Mouse (Mus musculus): Measurements from ENCODE around the gene Nek8. TPM values are rescaled to one million over a fixed set of nuclear protein-coding genes. Genes with fewer than 3 reads are reported as not detected.
"Not testable (repeated sequence)": the region's sequence is repeated elsewhere in the genome, so short reads cannot be mapped to it uniquely, and the experiment has no call there.

The Nek8 gene
- total RNA-seq, 1 experiment from 2014 or later = 8.5 TPM

GRCm38 (mm10) chr11:78146168-78146567 is 30.3 kb downstream of the Nek8 start:
- no peak for DNase-seq

GRCm38 (mm10) chr11:78143520-78143919 is 33.0 kb downstream of the Nek8 start:
- DNase-seq = no peak

DNA sequence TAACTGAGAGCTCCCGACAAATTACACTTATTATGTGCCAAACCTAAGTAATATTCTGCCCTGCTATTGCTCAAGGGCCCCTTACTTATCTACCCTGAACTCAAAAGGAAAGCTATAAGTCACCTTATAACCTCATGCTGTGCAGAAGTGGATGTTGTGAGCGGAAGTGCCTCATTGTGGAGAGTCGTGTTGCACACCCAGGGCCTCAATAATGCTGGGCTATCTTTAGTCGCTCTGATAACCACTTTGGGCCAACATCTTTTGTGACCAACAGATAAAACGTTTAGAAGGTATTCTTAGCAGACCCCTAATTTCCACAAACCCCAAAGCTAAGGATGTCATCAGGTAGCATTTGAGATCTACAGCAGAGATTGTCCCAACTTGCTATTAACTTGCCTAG is 35.8 kb downstream of the Nek8 start:
- no peak for DNase-seq

GRCm38 (mm10) chr11:78138023-78138422 is 38.5 kb downstream of the Nek8 start:
- no peak for DNase-seq

GRCm38 (mm10) chr11:78137584-78137983 is 38.9 kb downstream of the Nek8 start:
- DNase-seq = no peak

DNA sequence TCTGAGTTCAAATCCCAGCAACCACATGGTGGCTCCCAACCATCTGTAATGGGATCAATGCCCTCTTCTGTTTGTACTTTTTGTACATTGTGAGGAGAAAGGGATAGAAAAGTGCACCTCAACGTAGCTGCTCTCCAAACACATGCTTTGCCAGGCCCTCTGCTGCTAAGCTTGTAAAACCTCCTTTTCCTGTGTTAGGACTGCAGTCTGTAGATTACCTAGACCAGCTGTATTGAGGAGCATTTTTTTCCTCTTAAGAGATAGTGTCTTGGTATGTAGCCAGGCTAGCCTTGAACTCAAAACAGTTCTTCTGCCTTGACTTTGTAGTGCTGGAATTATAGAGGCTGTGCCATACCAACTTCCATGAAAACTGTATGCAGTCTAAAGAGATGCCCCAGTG is 40.3 kb downstream of the Nek8 start:
- DNase-seq = no peak

DNA sequence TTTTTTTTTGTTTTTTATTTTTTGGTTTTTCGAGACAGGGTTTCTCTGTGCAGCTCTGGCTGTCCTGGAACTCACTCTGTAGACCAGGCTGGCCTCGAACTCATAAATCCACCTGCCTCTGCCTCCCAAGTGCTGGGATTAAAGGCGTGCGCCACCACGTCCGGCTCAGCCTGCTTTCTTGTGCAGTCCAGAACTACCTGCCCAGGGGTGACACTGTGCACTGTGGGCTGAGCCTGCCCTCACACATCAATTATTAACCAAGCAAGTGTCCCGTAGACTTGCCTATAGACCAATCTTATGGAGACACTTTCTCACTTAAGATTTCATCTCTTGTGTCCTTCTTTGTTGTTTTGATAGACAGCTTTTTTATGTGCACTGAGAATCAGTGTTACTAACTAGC is 41.2 kb downstream of the Nek8 start:
- not testable (repeated sequence) for DNase-seq

DNA sequence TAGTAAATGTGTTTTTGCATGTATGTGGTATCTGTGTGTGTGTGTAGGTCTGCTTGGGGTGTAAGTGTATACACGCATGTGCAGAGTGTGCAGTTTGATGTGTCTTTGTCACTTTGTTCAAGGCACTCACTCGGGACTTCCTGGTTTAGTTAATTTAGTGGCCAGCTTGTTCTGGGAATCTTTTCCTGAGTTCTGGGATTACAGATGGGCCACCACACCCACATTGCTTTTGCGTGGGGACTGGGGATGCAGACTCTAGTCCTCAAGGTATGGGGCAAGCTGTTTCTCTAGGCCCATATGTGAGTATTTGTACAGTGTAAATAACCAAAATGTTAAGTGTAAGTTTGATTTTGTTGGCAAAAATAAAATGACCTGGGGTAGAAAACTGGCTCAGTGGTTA is 42.1 kb downstream of the Nek8 start:
- DNase-seq = no peak

- DNase-seq = no peak
These were observed 42.6 kb downstream of the Nek8 start for GRCm38 (mm10) chr11:78133915-78134314.

GRCm38 (mm10) chr11:78129458-78129857 is 47.0 kb downstream of the Nek8 start:
- DNase-seq = no peak

DNA sequence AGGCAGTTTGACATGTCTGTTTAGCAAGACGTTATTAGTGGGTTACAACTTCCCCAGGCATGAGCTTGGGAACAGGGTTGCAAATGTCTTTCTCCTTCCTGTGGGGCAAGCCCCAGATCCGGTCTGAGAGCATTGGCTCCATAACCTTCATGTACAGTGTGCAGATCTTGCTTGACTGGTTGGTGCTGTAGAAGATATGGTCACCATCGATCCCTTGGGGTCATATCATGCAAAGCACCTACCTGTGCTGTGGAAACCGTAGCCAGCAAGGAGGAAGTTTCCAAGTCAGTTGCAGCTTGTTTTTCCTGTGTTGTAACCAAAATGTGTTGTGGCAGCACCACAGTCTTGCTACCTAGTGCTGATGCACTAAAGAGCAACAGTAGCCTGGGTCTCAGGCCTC is 49.7 kb downstream of the Nek8 start:
- no peak for DNase-seq

- DNase-seq = no peak
These were observed 50.8 kb downstream of the Nek8 start for GRCm38 (mm10) chr11:78125691-78126090.

DNA sequence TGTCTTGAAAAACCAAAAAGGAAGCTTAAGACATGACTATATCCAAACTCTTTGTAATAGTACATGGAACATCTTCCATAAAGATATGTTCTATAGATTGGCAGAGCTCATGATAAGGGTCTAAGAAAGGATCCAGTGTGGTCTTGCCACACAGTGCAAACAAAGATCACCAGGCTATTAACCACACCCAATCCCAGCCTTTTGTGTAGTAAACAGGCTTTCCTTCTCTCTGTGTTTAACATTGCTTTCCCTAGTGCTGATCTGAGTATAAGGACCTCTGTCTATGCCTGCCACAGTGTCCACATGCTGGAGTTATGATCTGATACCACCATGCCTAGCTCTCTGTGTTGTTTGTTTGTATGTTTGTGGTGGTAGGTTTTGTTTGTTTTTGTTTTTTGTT is 52.7 kb downstream of the Nek8 start:
- DNase-seq = no peak

DNA sequence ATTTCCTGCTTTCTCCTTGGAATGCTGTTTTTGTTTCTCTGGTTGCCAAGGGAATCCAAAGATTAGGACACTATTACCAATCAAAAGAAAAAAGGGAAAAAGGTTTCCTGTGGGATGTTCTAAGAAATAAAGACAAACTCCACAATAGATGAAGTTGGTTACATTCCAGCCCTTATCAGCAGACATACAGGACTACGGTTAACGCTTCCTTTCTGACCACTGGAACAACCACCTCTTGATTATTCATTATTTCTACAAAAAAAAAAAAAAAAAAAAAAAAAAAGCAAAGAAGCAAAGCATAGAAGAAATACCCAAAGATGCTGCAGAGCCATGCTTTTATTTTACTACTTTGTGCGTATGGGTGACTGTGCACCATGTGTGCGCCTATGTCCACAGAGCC is 53.7 kb downstream of the Nek8 start:
- no peak for DNase-seq

DNA sequence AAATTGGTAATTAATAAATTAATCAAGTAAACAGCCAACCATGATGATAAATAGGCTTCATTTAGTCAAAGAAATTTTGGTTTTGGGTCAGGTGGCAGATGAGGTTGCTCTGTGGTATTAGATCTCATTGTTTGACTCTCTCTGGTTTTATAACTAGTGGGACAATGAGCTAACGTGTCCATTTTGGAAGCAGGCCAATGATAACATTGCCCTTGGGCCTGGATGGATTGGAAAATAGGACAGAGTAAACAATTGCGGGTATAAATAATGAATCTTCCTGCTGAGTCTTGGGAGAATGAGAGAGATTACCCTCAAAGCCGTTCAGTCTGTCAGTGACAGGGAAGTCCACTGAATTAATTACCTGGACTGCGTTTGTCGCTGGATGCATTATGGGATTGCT is 55.3 kb downstream of the Nek8 start:
- DNase-seq = peak; percentile 66

- no peak for DNase-seq
These were observed 56.6 kb downstream of the Nek8 start for GRCm38 (mm10) chr11:78119898-78120297.

DNA sequence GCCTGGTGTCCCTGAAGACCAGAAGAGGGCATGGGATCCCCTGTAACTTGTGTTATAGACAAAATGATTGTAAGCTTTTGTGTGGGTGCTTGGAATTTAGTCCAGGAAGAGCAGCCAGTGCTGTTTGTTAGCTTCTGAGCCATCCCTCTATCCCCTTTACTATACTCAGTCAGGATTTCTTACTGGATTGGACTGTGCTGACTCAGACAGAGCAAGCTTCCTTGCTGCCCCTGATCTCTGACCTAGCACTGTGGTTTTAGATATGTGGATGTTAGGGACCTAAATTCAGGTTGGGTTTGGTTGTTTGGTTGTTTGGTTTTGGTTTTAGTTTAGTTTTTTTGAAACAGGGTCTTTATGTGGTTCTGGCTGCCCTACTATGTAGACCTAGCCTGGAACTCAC is 58.0 kb downstream of the Nek8 start:
- no peak for DNase-seq

- DNase-seq = no peak
These were observed 60.4 kb downstream of the Nek8 start for GRCm38 (mm10) chr11:78116146-78116410.

Small RNA genes lying within 50 kb of the gene (microRNA-seq; reads per million reads assigned to microRNA genes)
- 0.43 to 1.1 reads per million in 2 experiments for gene Mir7653

Other genes starting within 250 kb of the Nek8 start
- 3.5 and 3.8 TPM in 2 replicates for gene Sez6, start 245.9 kb downstream of the Nek8 start, total RNA-seq (2021)
- 52.2 and 60.9 TPM in 2 replicates for gene Phf12, start 193.9 kb downstream of the Nek8 start, total RNA-seq (2021)
- 9.9 and 10.3 TPM in 2 replicates for gene Dhrs13, start 144.4 kb downstream of the Nek8 start, total RNA-seq (2021)
- 74.3 and 81.5 TPM in 2 replicates for gene Flot2, start 138.7 kb downstream of the Nek8 start, total RNA-seq (2021)
- 28.8 and 31.6 TPM in 2 replicates for gene Eral1, start 96.3 kb downstream of the Nek8 start, total RNA-seq (2021)
- gene Fam222b, start 82.0 kb downstream of the Nek8 start, total RNA-seq (2021) = 18.1 and 19.1 TPM in 2 replicates
- gene Traf4, start 11.1 kb downstream of the Nek8 start, total RNA-seq (2021) = 47.2 and 50.7 TPM in 2 replicates
- gene Tlcd1, start within 50 bp of the Nek8 start, total RNA-seq (2021) = 36.4 and 46.4 TPM in 2 replicates
- gene Rpl23a, start 6.9 kb upstream of the Nek8 start, total RNA-seq (2021) = 1,759 and 1,890 TPM in 2 replicates
- 89.2 and 92.2 TPM in 2 replicates for gene Rab34, start 11.8 kb upstream of the Nek8 start, total RNA-seq (2021)
- 17.6 and 26.3 TPM in 2 replicates for gene Proca1, start 16.7 kb upstream of the Nek8 start, total RNA-seq (2021)
- 75.3 and 78.8 TPM in 2 replicates for gene Sdf2, start 69.1 kb upstream of the Nek8 start, total RNA-seq (2021)
- 60.1 and 65.4 TPM in 2 replicates for gene Supt6, start 69.3 kb upstream of the Nek8 start, total RNA-seq (2021)
- gene 2610507B11Rik, start 85.1 kb upstream of the Nek8 start, total RNA-seq (2021) = 146 and 153 TPM in 2 replicates
- gene BC030499, start 114.2 kb upstream of the Nek8 start, total RNA-seq (2021) = 0.41 and 0.83 TPM in 2 replicates
- gene Spag5, start 124.9 kb upstream of the Nek8 start, total RNA-seq (2021) = 9.7 and 12.4 TPM in 2 replicates
- gene Aldoc, start 146.3 kb upstream of the Nek8 start, total RNA-seq (2021) = 8.8 and 9.2 TPM in 2 replicates
- gene Pigs, start 151.7 kb upstream of the Nek8 start, total RNA-seq (2021) = 43.0 and 47.6 TPM in 2 replicates
- 24.4 and 26.8 TPM in 2 replicates for gene Unc119, start 166.8 kb upstream of the Nek8 start, total RNA-seq (2021)
- 0.15 TPM in 1 of 2 replicates, not detected in the other for gene Foxn1, start 209.9 kb upstream of the Nek8 start, total RNA-seq (2021)
- not detected in 2 replicates for gene Slc13a2, start 245.5 kb upstream of the Nek8 start, total RNA-seq (2021)